Mouse (Mus musculus): Measurements from ENCODE around the gene Gm12169.

DNA sequence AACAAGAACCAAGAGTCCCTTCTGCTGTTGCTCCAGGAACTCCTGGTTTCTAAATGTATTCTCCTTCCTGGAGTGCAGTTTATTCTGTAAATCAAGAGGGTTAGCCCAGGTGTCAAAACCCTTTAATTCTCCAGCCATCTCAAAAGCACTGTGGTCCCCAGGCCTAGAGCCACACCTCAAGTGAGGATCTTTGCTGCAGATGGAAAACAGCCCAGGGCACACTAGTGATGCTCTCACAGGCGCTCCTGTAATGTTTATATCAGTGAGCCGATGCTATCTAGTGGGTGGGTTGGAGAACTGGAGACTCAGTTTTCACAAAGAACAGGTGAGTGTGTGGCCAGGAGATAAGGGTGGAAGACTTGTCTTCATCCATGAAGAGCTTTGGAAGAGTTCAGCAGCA, at the start of gene Gm12169:
- TF ChIP-seq POLR2A (IDR thresholded peaks at IDR 0.05; ENCODE audit: borderline replicate concordance, control insufficient read depth, low read depth, low read length) (no peak), CTCF (IDR thresholded peaks at IDR 0.05; ENCODE audit: control insufficient read depth, insufficient read depth, low read length) (no peak)
